In the genomic region with DNA sequence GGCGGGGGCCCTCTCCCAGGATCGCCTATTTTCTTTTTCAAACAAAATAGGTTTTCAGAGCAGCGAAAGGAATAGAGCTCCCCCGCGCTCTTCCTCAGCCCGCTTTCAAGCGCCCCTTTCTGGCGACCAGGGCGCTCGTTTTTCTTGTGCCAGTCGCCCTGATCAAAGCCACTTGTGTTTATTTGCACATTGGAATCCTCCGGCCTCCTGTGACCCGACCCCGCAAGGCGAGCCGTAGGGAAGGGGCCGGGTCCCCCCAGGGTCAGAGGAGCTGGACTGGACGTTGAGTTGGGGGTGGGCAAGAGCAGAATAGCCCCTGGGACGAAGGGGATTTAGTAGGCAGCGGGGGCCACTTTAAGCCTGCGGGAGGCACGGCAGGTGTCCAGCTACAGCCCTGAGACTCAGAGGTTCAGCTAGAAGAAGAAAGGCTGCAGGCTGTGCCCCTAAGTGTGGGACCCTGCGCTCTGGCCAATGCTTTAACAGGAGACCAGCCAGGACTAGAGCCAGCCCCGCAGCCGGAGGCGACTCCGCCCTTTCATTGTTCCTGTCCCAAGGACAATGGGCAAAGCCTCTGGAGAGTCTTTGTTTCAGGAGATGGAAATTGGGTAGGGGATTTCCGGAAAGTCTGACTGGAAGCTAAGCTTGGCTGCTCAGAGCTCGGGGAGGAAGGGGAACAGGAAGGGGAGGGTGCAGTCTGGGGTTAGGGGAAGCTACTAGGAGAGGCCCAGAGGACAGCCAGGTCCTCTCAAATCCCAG, we compare ENCODE assay signal across 9 mouse cellular contexts.
DNase-seq lines count a peak whose midpoint lies in the region; ATAC-seq and TF ChIP-seq lines count a peak whose summit lies in the region.
"Had no signal": no experiment of that assay in that cellular context is flagged by ENCODE, and none has a peak within 500 bp of the region (broad histone marks: within the 10 kb centered on the region; RNA-seq: fewer than 3 reads in every experiment).

No protein-coding gene starts in this region.

- intact Hi-C loops in left cerebral cortex, postnatal 10 days (cut with DNase I): loop anchor here (5.0 kb wide), 1 partner anchor 71 kb away; a partner anchor contains a TSS

- H3K4me1 ChIP-seq in forebrain, postnatal 0 days (ENCODE audit: insufficient read depth): peaks cover 21% of the 10 kb centered on the region
- H3K4me1 ChIP-seq in hindbrain, embryonic 11.5 days (replicated peaks; ENCODE audit: control insufficient read depth, insufficient read depth, low read length): peaks cover 9% of the 10 kb centered on the region

- H3K27me3 ChIP-seq in forebrain, postnatal 0 days (ENCODE audit: insufficient read depth, low read length): no peaks in the 10 kb centered on the region
- no peaks in the 10 kb centered on the region for H3K27me3 ChIP-seq in hindbrain, embryonic 11.5 days (ENCODE audit: control insufficient read depth, insufficient read depth, low read length)

- peak overlapping the region; percentile 93 for H3K27ac ChIP-seq in forebrain, postnatal 0 days (ENCODE audit: low read depth, low read length)
- H3K27ac ChIP-seq in hindbrain, embryonic 11.5 days (ENCODE audit: low read depth, low read length): peak overlapping the region; percentile 97

- TF ChIP-seq CTCF in forebrain, postnatal 0 days (IDR thresholded peaks at IDR 0.05; ENCODE audit: low read depth): 0 out of 2 replicates have a peak, but pooled peaks have one; percentile 2

- H3K4me2 ChIP-seq in forebrain, postnatal 0 days (ENCODE audit: low read depth): peak overlapping the region; percentile 73
- H3K4me2 ChIP-seq in hindbrain, embryonic 11.5 days (replicated peaks; ENCODE audit: low read depth, low read length): peak overlapping the region; percentile 45

- H3K4me3 ChIP-seq in forebrain, postnatal 0 days (ENCODE audit: low read depth, low read length): peak overlapping the region; percentile 32
- H3K4me3 ChIP-seq in hindbrain, embryonic 11.5 days (ENCODE audit: low read depth, low read length): peak overlapping the region; percentile 15; the same call in 1 of the 2 replicates

- peak overlapping the region; percentile 69 for H3K9ac ChIP-seq in forebrain, postnatal 0 days
- H3K9ac ChIP-seq in hindbrain, embryonic 11.5 days (ENCODE audit: low read depth, low read length): peak overlapping the region; percentile 72

- peak; percentile 15 to 88 for DNase-seq in left cerebral cortex, postnatal 10 days (ENCODE audit: extremely low spot score in 1 of 2, low spot score in 2 of 2)
- DNase-seq in left cerebral cortex, adult 8-10 months (ENCODE audit: low spot score in 2 of 2): no peak
- DNase-seq in forebrain, postnatal 0 days: peak; percentile 57
- peak; percentile 85 for DNase-seq in hindbrain, embryonic 11.5 days (ENCODE audit: low spot score)
- DNase-seq in layer of hippocampus, postnatal 14 days (ENCODE audit: low spot score in 2 of 2): peak; percentile 31 to 41
- peak; percentile 70 for DNase-seq in lung, postnatal 14 days
- peak; percentile 15 for DNase-seq in right cerebral cortex, postnatal 14 days
- DNase-seq in MN1 (ENCODE audit: low spot score): no peak

- no peaks in the 10 kb centered on the region for H3K36me3 ChIP-seq in forebrain, postnatal 0 days (ENCODE audit: insufficient read depth)
- no peaks in the 10 kb centered on the region for H3K36me3 ChIP-seq in hindbrain, embryonic 11.5 days (ENCODE audit: control insufficient read depth, insufficient read depth, low read length)
- H3K36me3 ChIP-seq: G1E had no signal

- no peaks in the 10 kb centered on the region for H3K9me3 ChIP-seq in forebrain, postnatal 0 days (ENCODE audit: low read length)
- no peaks in the 10 kb centered on the region for H3K9me3 ChIP-seq in hindbrain, embryonic 11.5 days (ENCODE audit: control insufficient read depth, low read length)
- H3K9me3 ChIP-seq: G1E had no signal

- peak; percentile 20 for ATAC-seq in forebrain, postnatal 0 days
- ATAC-seq in hindbrain, embryonic 11.5 days (ENCODE audit: low FRiP score): peak; percentile 81

- 1% methylated on average over 29 of the region's 29 CpGs for WGBS in forebrain, postnatal 0 days
- WGBS in hindbrain, embryonic 11.5 days: under 1% methylated on average over 29 of the region's 29 CpGs

Comparison
In these comparisons a context has a peak if more than half of its experiments do, and no peak if none do; other contexts are left out.
1. DNase-seq: peak in left cerebral cortex, postnatal 10 days (2 of 2), forebrain, postnatal 0 days (single experiment), hindbrain, embryonic 11.5 days (single experiment), layer of hippocampus, postnatal 14 days (2 of 2), lung, postnatal 14 days (single experiment) and right cerebral cortex, postnatal 14 days (single experiment); none in left cerebral cortex, adult 8-10 months (0 of 2) and MN1 (single experiment).